Mouse (Mus musculus): Measurements from ENCODE around the gene Zfp599. TPM values are rescaled to one million over a fixed set of nuclear protein-coding genes. Genes with fewer than 3 reads are reported as not detected.
"Not testable (repeated sequence)": the region's sequence is repeated elsewhere in the genome, so short reads cannot be mapped to it uniquely, and the experiment has no call there.

Gene Zfp599
- 6.8 and 7.6 TPM in 2 replicates for polyA plus RNA-seq (2015; fragmentation: Nextera tagmentation; extraction: Ambion mirVana)

- Histone ChIP-seq H3K4me1 (peaks cover 6% of the 10 kb centered on the region; the same call in 1 of the 2 replicates), H3K36me3 (peaks cover 20% of the 10 kb centered on the region), H3K4me3 (replicated peaks) (peak within 1 kb of the TSS; percentile 64), H3K4me2 (peak within 1 kb of the TSS; percentile 86), H3K9me3 (replicated peaks) (peaks cover 8% of the 10 kb centered on the region; the same call in 1 of the 2 replicates), H3K27ac (replicated peaks) (no peak within 1 kb of the TSS), H3K27me3 (replicated peaks) (no peaks in the 10 kb centered on the region), H3K9ac (replicated peaks) (peak within 1 kb of the TSS; percentile 72)
- 1% methylated on average over 34 of the region's 35 CpGs for WGBS
- peak; percentile 95 for ATAC-seq (ENCODE audit: low FRiP score)
Measured at GRCm38 (mm10) chr9:22259184-22260091, at the start of gene Zfp599. Gene Zfp599 (minus strand): TSS chr9:22259895.

- not testable (repeated sequence) for ATAC-seq (ENCODE audit: low FRiP score); H3K27me3 ChIP-seq (replicated peaks); H3K9me3 ChIP-seq (replicated peaks)
- H3K9ac ChIP-seq (replicated peaks): peak overlapping the region; percentile 99; the same call in 1 of the 2 replicates
- peak overlapping the region; percentile 85 for H3K4me3 ChIP-seq (replicated peaks)
- H3K27ac ChIP-seq (replicated peaks): peak overlapping the region; percentile 95
- WGBS: 12% methylated on average over 9 of the region's 9 CpGs
- H3K4me2 ChIP-seq: peak overlapping the region; percentile 72
- H3K36me3 ChIP-seq: peaks cover 23% of the 10 kb centered on the region
- H3K4me1 ChIP-seq: peaks cover 16% of the 10 kb centered on the region
Measured at GRCm38 (mm10) chr9:22307920-22308262, 48.2 kb upstream of the Zfp599 start.

GRCm38 (mm10) chr9:22307156-22307919 is 47.6 kb upstream of the Zfp599 start, which contains the start of gene Zfp810:
Gene Zfp810 (minus strand): TSS chr9:22307648.
- H3K36me3 ChIP-seq: peaks cover 28% of the 10 kb centered on the region
- peak within 1 kb of the TSS; percentile 95 for H3K27ac ChIP-seq (replicated peaks)
- H3K27me3 ChIP-seq (replicated peaks): no peaks in the 10 kb centered on the region
- under 1% methylated on average over 56 of the region's 56 CpGs for WGBS
- H3K4me3 ChIP-seq (replicated peaks): peak within 1 kb of the TSS; percentile 85
- peaks cover 4% of the 10 kb centered on the region; the same call in 1 of the 2 replicates for H3K9me3 ChIP-seq (replicated peaks)
- H3K4me1 ChIP-seq: peaks cover 16% of the 10 kb centered on the region
- H3K4me2 ChIP-seq: peak within 1 kb of the TSS; percentile 72
- H3K9ac ChIP-seq (replicated peaks): peak within 1 kb of the TSS; percentile 99
- peak; percentile 99 for ATAC-seq (ENCODE audit: low FRiP score)

GRCm38 (mm10) chr9:22306726-22307125 is 47.0 kb upstream of the Zfp599 start:
- peak overlapping the region; percentile 95 for H3K27ac ChIP-seq (replicated peaks)
- H3K4me3 ChIP-seq (replicated peaks): peak overlapping the region; percentile 85
- H3K27me3 ChIP-seq (replicated peaks): no peaks in the 10 kb centered on the region
- H3K4me1 ChIP-seq: peaks cover 16% of the 10 kb centered on the region
- peak; percentile 65; the same call in 1 of the 2 replicates for ATAC-seq (ENCODE audit: low FRiP score)
- H3K36me3 ChIP-seq: peaks cover 33% of the 10 kb centered on the region
- peaks cover 4% of the 10 kb centered on the region; the same call in 1 of the 2 replicates for H3K9me3 ChIP-seq (replicated peaks)
- peak overlapping the region; percentile 99 for H3K9ac ChIP-seq (replicated peaks)
- peak overlapping the region; percentile 72 for H3K4me2 ChIP-seq
- WGBS: 13% methylated on average over 6 of the region's 6 CpGs

GRCm38 (mm10) chr9:22302199-22302598 is 42.5 kb upstream of the Zfp599 start:
- H3K4me1 ChIP-seq: peaks cover 16% of the 10 kb centered on the region
- ATAC-seq (ENCODE audit: low FRiP score): no peak
- 94% methylated on average over 1 of the region's 1 CpGs for WGBS
- H3K4me2 ChIP-seq: no peak overlapping the region
- H3K9ac ChIP-seq (replicated peaks): no peak overlapping the region
- H3K4me3 ChIP-seq (replicated peaks): no peak overlapping the region
- H3K36me3 ChIP-seq: peaks cover 71% of the 10 kb centered on the region
- no peak overlapping the region for H3K27ac ChIP-seq (replicated peaks)
- H3K9me3 ChIP-seq (replicated peaks): peaks cover 4% of the 10 kb centered on the region; the same call in 1 of the 2 replicates
- H3K27me3 ChIP-seq (replicated peaks): no peaks in the 10 kb centered on the region

GRCm38 (mm10) chr9:22278733-22279132 is 19.0 kb upstream of the Zfp599 start:
- ATAC-seq (ENCODE audit: low FRiP score): no peak

GRCm38 (mm10) chr9:22268886-22269285 is 9.2 kb upstream of the Zfp599 start:
- no peak overlapping the region for H3K4me3 ChIP-seq (replicated peaks)
- H3K9ac ChIP-seq (replicated peaks): no peak overlapping the region
- H3K27ac ChIP-seq (replicated peaks): no peak overlapping the region
- ATAC-seq (ENCODE audit: low FRiP score): no peak
- 0 out of 2 replicates have a peak, but pooled peaks cover 20% of the 10 kb centered on the region for H3K9me3 ChIP-seq (replicated peaks)
- H3K4me1 ChIP-seq: no peaks in the 10 kb centered on the region
- H3K36me3 ChIP-seq: peaks cover 10% of the 10 kb centered on the region
- WGBS: 100% methylated on average over 1 of the region's 1 CpGs
- no peak overlapping the region for H3K4me2 ChIP-seq
- H3K27me3 ChIP-seq (replicated peaks): no peaks in the 10 kb centered on the region

More at GRCm38 (mm10) chr9:22278733-22279132, 19.0 kb upstream of the Zfp599 start:
- peaks cover 80% of the 10 kb centered on the region for H3K36me3 ChIP-seq
- no peak overlapping the region for H3K4me3 ChIP-seq (replicated peaks)
- H3K9ac ChIP-seq (replicated peaks): no peak overlapping the region
- H3K27ac ChIP-seq (replicated peaks): no peak overlapping the region
- H3K4me1 ChIP-seq: no peaks in the 10 kb centered on the region
- no peak overlapping the region for H3K4me2 ChIP-seq
- no peaks in the 10 kb centered on the region for H3K27me3 ChIP-seq (replicated peaks)
- WGBS: 96% methylated on average over 4 of the region's 4 CpGs
- peaks cover 61% of the 10 kb centered on the region for H3K9me3 ChIP-seq (replicated peaks)

GRCm38 (mm10) chr9:22262611-22263010 is 2.9 kb upstream of the Zfp599 start:
- H3K4me1 ChIP-seq: peaks cover 6% of the 10 kb centered on the region; the same call in 1 of the 2 replicates
- 90% methylated on average over 10 of the region's 10 CpGs for WGBS
- ATAC-seq (ENCODE audit: low FRiP score): no peak
- 0 out of 2 replicates have a peak, but pooled peaks cover 4% of the 10 kb centered on the region for H3K9me3 ChIP-seq (replicated peaks)
- H3K36me3 ChIP-seq: no peaks in the 10 kb centered on the region
- H3K9ac ChIP-seq (replicated peaks): no peak overlapping the region
- H3K4me3 ChIP-seq (replicated peaks): no peak overlapping the region
- no peak overlapping the region for H3K27ac ChIP-seq (replicated peaks)
- no peak overlapping the region for H3K4me2 ChIP-seq
- H3K27me3 ChIP-seq (replicated peaks): no peaks in the 10 kb centered on the region

- H3K36me3 ChIP-seq: 0 out of 2 replicates have a peak, but pooled peaks cover 4% of the 10 kb centered on the region
- H3K4me3 ChIP-seq (replicated peaks): no peak overlapping the region
- H3K9ac ChIP-seq (replicated peaks): no peak overlapping the region
- 90% methylated on average over 1 of the region's 1 CpGs for WGBS
- no peaks in the 10 kb centered on the region for H3K27me3 ChIP-seq (replicated peaks)
- ATAC-seq (ENCODE audit: low FRiP score): no peak
- no peak overlapping the region for H3K4me2 ChIP-seq
- H3K9me3 ChIP-seq (replicated peaks): 0 out of 2 replicates have a peak, but pooled peaks cover 2% of the 10 kb centered on the region
- H3K4me1 ChIP-seq: peaks cover 6% of the 10 kb centered on the region; the same call in 1 of the 2 replicates
- H3K27ac ChIP-seq (replicated peaks): no peak overlapping the region
Measured at GRCm38 (mm10) chr9:22261594-22261993, 1.9 kb upstream of the Zfp599 start.

GRCm38 (mm10) chr9:22260092-22260422 is 362 bp upstream of the Zfp599 start:
- Histone ChIP-seq H3K27ac (replicated peaks) (no peak overlapping the region), H3K27me3 (replicated peaks) (no peaks in the 10 kb centered on the region), H3K9me3 (replicated peaks) (peaks cover 8% of the 10 kb centered on the region; the same call in 1 of the 2 replicates), H3K9ac (replicated peaks) (0 out of 2 replicates have a peak overlapping the region, but pooled peaks have one; percentile 72), H3K36me3 (peaks cover 18% of the 10 kb centered on the region), H3K4me1 (peaks cover 6% of the 10 kb centered on the region; the same call in 1 of the 2 replicates), H3K4me3 (replicated peaks) (peak overlapping the region; percentile 64), H3K4me2 (peak overlapping the region; percentile 86)
- ATAC-seq (ENCODE audit: low FRiP score): no peak
- WGBS: 27% methylated on average over 3 of the region's 3 CpGs

GRCm38 (mm10) chr9:22258784-22259183 is 911 bp downstream of the Zfp599 start:
- Histone ChIP-seq H3K4me2 (peak overlapping the region; percentile 86), H3K9me3 (replicated peaks) (peaks cover 13% of the 10 kb centered on the region; the same call in 1 of the 2 replicates), H3K36me3 (peaks cover 25% of the 10 kb centered on the region), H3K27ac (replicated peaks) (no peak overlapping the region), H3K4me3 (replicated peaks) (peak overlapping the region; percentile 64), H3K9ac (replicated peaks) (0 out of 2 replicates have a peak overlapping the region, but pooled peaks have one; percentile 72), H3K27me3 (replicated peaks) (no peaks in the 10 kb centered on the region), H3K4me1 (peaks cover 6% of the 10 kb centered on the region; the same call in 1 of the 2 replicates)
- 84% methylated on average over 8 of the region's 8 CpGs for WGBS
- no peak for ATAC-seq (ENCODE audit: low FRiP score)

Data from neural tube, embryonic 15.5 days (tissue).